Mouse (Mus musculus) heart, embryonic 10.5 days (tissue): ENCODE measurements around the gene Mtfr1l. TPM values are rescaled to one million over a fixed set of nuclear protein-coding genes. Genes with fewer than 3 reads are reported as not detected.

Source experiments
- DNase-seq: peaks from one replicate; pipeline ENCODE4 v3.0.0-alpha.2; 2017; ENCODE audit warnings: low spot score
- H3K27ac ChIP-seq: fragments of 300-500 bp; sonication (generic); 2 replicates; pipeline ENCODE4 v1.5.1; 2016; ENCODE audit warnings: mild to moderate bottlenecking
- H3K27me3 ChIP-seq: fragments of 300-500 bp; sonication (generic); 2 replicates; pipeline ENCODE4 v1.6.1; 2016; ENCODE audit warnings: mild to moderate bottlenecking; ENCODE audit not compliant: poor library complexity, insufficient read depth, severe bottlenecking
- H3K36me3 ChIP-seq: fragments of 300-500 bp; sonication (generic); 2 replicates; pipeline ENCODE4 v1.6.1; 2016; ENCODE audit warnings: mild to moderate bottlenecking, moderate library complexity
- H3K4me1 ChIP-seq: fragments of 300-500 bp; sonication (generic); 2 replicates; pipeline ENCODE4 v1.6.1; 2016; ENCODE audit warnings: mild to moderate bottlenecking
- H3K4me3 ChIP-seq: fragments of 300-500 bp; sonication (generic); 2 replicates; pipeline ENCODE4 v1.5.1; 2016; ENCODE audit warnings: mild to moderate bottlenecking, moderate library complexity
- H3K9me3 ChIP-seq: fragments of 300-500 bp; sonication (generic); 2 replicates; pipeline ENCODE4 v1.6.1; 2016; ENCODE audit warnings: mild to moderate bottlenecking, moderate library complexity
- WGBS: fragments of 180-500 bp; shearing (Covaris S2); methylation state at CpG from one replicate; pipeline ENCODE4 v1.1.7; 2016; 5-methylcytosine and 5-hydroxymethylcytosine counted together
- polyA plus RNA-seq: library from polyadenylated mRNA; unstranded; fragments of >200 nt; fragmentation: Nextera tagmentation; extraction: Ambion mirVana; gene quantifications from 2 replicates; pipeline ENCODE4 v1.2.1, GENCODE M21; 2016

Mtfr1l gene
- polyA plus RNA-seq, 1 experiment from 2014 or later: 155 TPM

DNA sequence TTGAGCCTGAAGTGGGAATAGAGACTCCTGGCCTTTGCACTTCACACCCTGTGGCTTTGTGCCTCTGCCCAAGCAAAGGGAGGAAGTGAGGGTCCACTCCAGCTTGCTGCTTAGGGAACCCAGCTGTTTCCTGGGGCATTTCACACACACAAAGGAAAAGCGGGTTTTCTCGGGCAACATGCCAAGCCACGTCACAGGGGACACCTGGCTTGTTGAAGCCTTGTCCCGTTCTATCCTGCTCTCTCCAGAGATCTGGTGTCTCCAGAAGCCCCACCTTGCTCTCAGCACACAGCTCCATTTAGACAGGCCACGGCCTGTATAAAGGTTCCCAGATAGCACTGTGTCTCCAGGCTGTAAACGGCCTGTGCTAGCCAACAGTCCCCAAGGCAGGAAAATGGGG, 43.5 kb downstream of the Mtfr1l start:
- Histone ChIP-seq H3K4me3 (no peak overlapping the region), H3K36me3 (no peaks in the 10 kb centered on the region), H3K4me1 (peaks cover 34% of the 10 kb centered on the region), H3K27ac (peak overlapping the region; percentile 1; the same call in 1 of the 2 replicates), H3K9me3 (no peaks in the 10 kb centered on the region), H3K27me3 (0 out of 2 replicates have a peak, but pooled peaks cover 5% of the 10 kb centered on the region)
- WGBS: 81% methylated on average over 6 of the region's 6 CpGs
- no peak for DNase-seq

- Histone ChIP-seq H3K9me3 (no peaks in the 10 kb centered on the region), H3K4me1 (peaks cover 18% of the 10 kb centered on the region), H3K27me3 (0 out of 2 replicates have a peak, but pooled peaks cover 5% of the 10 kb centered on the region), H3K4me3 (no peak overlapping the region), H3K27ac (no peak overlapping the region), H3K36me3 (no peaks in the 10 kb centered on the region)
- no peak for DNase-seq
- WGBS: 79% methylated on average over 11 of the region's 11 CpGs
These were observed 45.1 kb downstream of the Mtfr1l start for GRCm38 (mm10) chr4:134489986-134490665.

DNA sequence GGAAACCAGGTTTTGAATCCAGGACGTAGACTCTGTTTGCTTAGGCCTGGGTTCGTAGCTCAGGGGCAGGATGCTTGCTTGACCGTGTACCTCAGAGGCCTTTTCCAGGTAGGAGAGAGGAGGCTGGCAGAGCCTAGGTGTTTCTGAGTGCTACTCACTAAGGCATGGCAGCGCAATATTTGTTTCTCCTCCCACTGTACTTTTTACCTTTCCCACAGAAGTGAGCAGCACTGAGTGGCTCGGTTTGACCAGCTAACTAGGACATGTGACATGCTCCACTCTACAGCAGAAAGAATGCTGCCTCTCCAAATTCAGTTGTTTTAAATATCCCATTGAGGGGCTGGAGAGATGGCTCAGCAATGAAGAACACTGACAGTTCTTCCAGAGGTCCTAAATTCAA, 47.0 kb downstream of the Mtfr1l start:
- 86% methylated on average over 5 of the region's 5 CpGs for WGBS
- Histone ChIP-seq H3K9me3 (no peaks in the 10 kb centered on the region), H3K4me3 (no peak overlapping the region), H3K27ac (no peak overlapping the region), H3K27me3 (0 out of 2 replicates have a peak, but pooled peaks cover 9% of the 10 kb centered on the region), H3K36me3 (no peaks in the 10 kb centered on the region), H3K4me1 (peaks cover 16% of the 10 kb centered on the region; the same call in 1 of the 2 replicates)
- DNase-seq: no peak

- no peaks in the 10 kb centered on the region for H3K36me3 ChIP-seq
- no peak overlapping the region for H3K4me3 ChIP-seq
- no peak overlapping the region for H3K27ac ChIP-seq
- H3K4me1 ChIP-seq: peaks cover 13% of the 10 kb centered on the region
- no peaks in the 10 kb centered on the region for H3K9me3 ChIP-seq
- peaks cover 15% of the 10 kb centered on the region for H3K27me3 ChIP-seq
- no peak for DNase-seq
- WGBS: 79% methylated on average over 5 of the region's 5 CpGs
These were observed 49.9 kb downstream of the Mtfr1l start for GRCm38 (mm10) chr4:134485151-134485900.

DNA sequence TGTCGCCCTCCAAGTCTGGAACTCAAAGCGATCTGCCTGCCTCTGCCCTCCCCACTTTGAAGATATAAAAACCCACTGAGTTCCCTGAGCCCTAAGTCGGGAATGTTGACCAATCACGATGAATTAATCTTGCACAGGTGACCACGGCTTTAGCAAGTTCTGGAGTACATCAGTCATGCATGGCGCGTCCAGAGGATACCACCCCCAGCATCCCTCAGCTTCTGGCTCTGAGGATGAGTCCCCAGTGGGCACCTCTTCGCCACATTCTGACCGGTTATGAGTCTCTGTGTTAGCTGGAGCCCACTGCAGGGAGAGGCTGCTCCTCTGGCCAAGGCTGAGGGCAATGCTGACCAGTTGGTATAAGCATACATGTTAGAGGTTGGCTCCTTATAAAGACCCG, 51.0 kb downstream of the Mtfr1l start:
- Histone ChIP-seq H3K36me3 (no peaks in the 10 kb centered on the region), H3K9me3 (no peaks in the 10 kb centered on the region), H3K27me3 (peaks cover 15% of the 10 kb centered on the region), H3K27ac (no peak overlapping the region), H3K4me3 (no peak overlapping the region), H3K4me1 (peaks cover 8% of the 10 kb centered on the region)
- no peak for DNase-seq
- WGBS: 80% methylated on average over 10 of the region's 10 CpGs

GRCm38 (mm10) chr4:134483696-134484095, 51.5 kb downstream of the Mtfr1l start:
- Histone ChIP-seq H3K27me3 (peaks cover 21% of the 10 kb centered on the region), H3K4me1 (peaks cover 8% of the 10 kb centered on the region), H3K4me3 (no peak overlapping the region), H3K36me3 (no peaks in the 10 kb centered on the region), H3K27ac (no peak overlapping the region), H3K9me3 (no peaks in the 10 kb centered on the region)
- DNase-seq: no peak
- WGBS: 41% methylated on average over 6 of the region's 6 CpGs

DNA sequence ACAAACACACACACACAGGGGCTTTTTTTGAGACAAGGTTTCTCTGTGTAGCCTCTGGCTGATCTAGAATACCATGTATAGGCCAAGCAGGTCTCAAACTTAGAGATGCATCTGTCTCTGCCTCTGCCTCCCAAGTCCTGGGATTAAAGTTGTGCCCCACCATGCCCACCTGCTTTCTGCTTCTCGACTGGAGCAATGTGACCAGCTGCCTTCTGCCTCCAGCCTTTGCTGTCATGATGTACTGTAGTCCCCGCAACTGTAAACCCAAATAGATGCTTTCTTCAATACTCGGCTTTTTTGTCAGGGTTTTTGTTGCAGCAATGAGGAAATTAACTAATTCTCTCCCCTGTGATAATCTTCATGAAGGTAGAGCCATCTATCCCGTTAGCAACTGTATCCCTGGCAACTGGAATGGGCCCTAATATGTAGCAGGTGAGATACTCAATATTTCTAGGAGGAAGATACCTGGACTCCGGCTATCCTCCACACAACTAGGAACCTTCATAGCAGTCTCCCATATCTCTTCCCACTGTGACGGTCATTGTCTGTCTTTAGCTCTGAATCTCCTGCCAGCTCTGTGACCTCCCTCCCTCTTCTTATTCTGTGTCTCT, 52.0 kb downstream of the Mtfr1l start:
- 64% methylated on average over 6 of the region's 6 CpGs for WGBS

DNA sequence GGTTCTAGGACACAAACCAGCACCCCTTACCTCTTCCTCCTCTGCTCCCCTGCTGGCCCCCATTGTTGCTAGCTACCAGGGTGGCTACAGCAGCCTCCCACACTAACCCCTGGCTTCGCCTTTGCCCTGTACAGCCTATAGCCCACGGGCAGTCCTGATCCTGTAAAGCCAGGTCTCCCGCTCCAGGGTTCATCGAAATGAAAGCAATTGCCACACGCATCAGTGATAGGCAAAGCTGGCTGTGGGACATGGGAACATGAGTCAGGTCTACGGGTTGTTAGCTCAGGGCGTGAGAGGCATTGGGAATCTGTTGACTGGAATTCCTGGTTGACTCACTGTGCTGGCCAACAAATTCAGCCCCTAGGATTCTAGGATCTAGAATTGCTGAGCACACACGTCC, 52.7 kb downstream of the Mtfr1l start:
- Histone ChIP-seq H3K27me3 (peaks cover 24% of the 10 kb centered on the region), H3K36me3 (no peaks in the 10 kb centered on the region), H3K4me1 (peaks cover 8% of the 10 kb centered on the region), H3K9me3 (no peaks in the 10 kb centered on the region), H3K4me3 (no peak overlapping the region), H3K27ac (no peak overlapping the region)
- no peak for DNase-seq
- WGBS: 73% methylated on average over 8 of the region's 8 CpGs

More for the DNA sequence above, 52.0 kb downstream of the Mtfr1l start:
- Histone ChIP-seq H3K27ac (no peak overlapping the region), H3K27me3 (peaks cover 24% of the 10 kb centered on the region), H3K4me1 (peaks cover 8% of the 10 kb centered on the region), H3K4me3 (no peak overlapping the region), H3K36me3 (no peaks in the 10 kb centered on the region), H3K9me3 (no peaks in the 10 kb centered on the region)
- no peak for DNase-seq

- no peak for DNase-seq
- Histone ChIP-seq H3K4me3 (no peak overlapping the region), H3K4me1 (peaks cover 8% of the 10 kb centered on the region), H3K9me3 (no peaks in the 10 kb centered on the region), H3K27ac (no peak overlapping the region), H3K27me3 (peaks cover 24% of the 10 kb centered on the region), H3K36me3 (peaks cover 3% of the 10 kb centered on the region; the same call in 1 of the 2 replicates)
- 49% methylated on average over 6 of the region's 6 CpGs for WGBS
These were observed 53.9 kb downstream of the Mtfr1l start for GRCm38 (mm10) chr4:134481270-134481669.

GRCm38 (mm10) chr4:134480864-134481263, 54.3 kb downstream of the Mtfr1l start:
- H3K4me3 ChIP-seq: no peak overlapping the region
- whole genome bisulfite sequencing: 23% methylated on average over 6 of the region's 6 CpGs
- H3K27me3 ChIP-seq: peaks cover 24% of the 10 kb centered on the region
- peaks cover 8% of the 10 kb centered on the region; the same call in 1 of the 2 replicates for H3K36me3 ChIP-seq
- DNase-seq: no peak
- H3K9me3 ChIP-seq: no peaks in the 10 kb centered on the region
- H3K27ac ChIP-seq: no peak overlapping the region
- H3K4me1 ChIP-seq: peaks cover 8% of the 10 kb centered on the region

DNA sequence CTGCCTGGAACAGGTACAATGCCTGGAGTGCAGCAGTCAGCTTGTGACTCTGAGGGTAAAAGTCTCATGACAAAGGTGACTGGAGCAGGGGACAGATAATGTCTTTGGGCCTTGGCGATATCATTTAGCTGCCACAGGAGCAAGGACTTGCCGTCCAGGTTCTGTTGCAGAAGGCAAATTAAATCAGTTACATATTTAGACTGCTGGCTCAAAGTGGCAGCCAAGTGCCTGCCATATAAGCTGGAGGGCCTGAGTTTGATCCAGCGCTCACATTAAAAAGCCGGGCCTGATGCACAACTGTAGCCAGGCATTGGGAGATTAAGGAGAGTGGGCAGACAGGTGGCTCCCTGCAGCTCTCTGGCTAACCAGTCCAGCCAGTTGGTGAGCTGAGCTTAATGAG, 55.3 kb downstream of the Mtfr1l start:
- Histone ChIP-seq H3K4me3 (no peak overlapping the region), H3K4me1 (peaks cover 8% of the 10 kb centered on the region), H3K27me3 (peaks cover 24% of the 10 kb centered on the region), H3K9me3 (no peaks in the 10 kb centered on the region), H3K36me3 (peaks cover 18% of the 10 kb centered on the region), H3K27ac (no peak overlapping the region)
- 83% methylated on average over 4 of the region's 4 CpGs for WGBS
- no peak for DNase-seq

GRCm38 (mm10) chr4:134478031-134478430, 57.2 kb downstream of the Mtfr1l start:
- no peak overlapping the region for H3K4me3 ChIP-seq
- peak overlapping the region; percentile 16; the same call in 1 of the 2 replicates for H3K27ac ChIP-seq
- peaks cover 19% of the 10 kb centered on the region for H3K27me3 ChIP-seq
- H3K4me1 ChIP-seq: no peaks in the 10 kb centered on the region; the same call in 1 of the 2 replicates
- no peaks in the 10 kb centered on the region for H3K9me3 ChIP-seq
- WGBS: 5% methylated on average over 9 of the region's 9 CpGs
- H3K36me3 ChIP-seq: peaks cover 32% of the 10 kb centered on the region
- DNase-seq: peak; percentile 93

- H3K27me3 ChIP-seq: peaks cover 9% of the 10 kb centered on the region; the same call in 1 of the 2 replicates
- H3K4me1 ChIP-seq: no peaks in the 10 kb centered on the region
- H3K9me3 ChIP-seq: no peaks in the 10 kb centered on the region
- no peak overlapping the region for H3K4me3 ChIP-seq
- H3K27ac ChIP-seq: no peak overlapping the region
- WGBS: 92% methylated on average over 8 of the region's 8 CpGs
- peaks cover 43% of the 10 kb centered on the region for H3K36me3 ChIP-seq
- DNase-seq: no peak
These were observed 58.3 kb downstream of the Mtfr1l start for GRCm38 (mm10) chr4:134476899-134477298.
